Mouse (Mus musculus) neural tube, postnatal 0 days (tissue): ENCODE results near the gene Gm10488. TPM values are rescaled to one million over a fixed set of nuclear protein-coding genes. Genes with fewer than 3 reads are reported as not detected.

Experiments
- microRNA-seq: library from miRNA; unstranded; fragments of <30 nt; microRNA quantifications from one replicate; pipeline ENCODE4, GENCODE M21; 2016
- polyA plus RNA-seq: library from polyadenylated mRNA; unstranded; fragments of >200 nt; fragmentation: Nextera tagmentation; extraction: Ambion mirVana; gene quantifications from 2 replicates; pipeline ENCODE4 v1.2.1, GENCODE M21; 2015

Gm10488 gene
- polyA plus RNA-seq = not detected in 2 replicates

GRCm38 (mm10) chrX:29976014-29976413 lies at the start of gene Gm10488:
TSS of gene Gm10488 (plus strand) at chrX:29976314.

Small RNA genes lying within 50 kb of the gene (microRNA-seq; reads per million reads assigned to microRNA genes)
- gene Gm44298 = not detected
